In the genomic region with DNA sequence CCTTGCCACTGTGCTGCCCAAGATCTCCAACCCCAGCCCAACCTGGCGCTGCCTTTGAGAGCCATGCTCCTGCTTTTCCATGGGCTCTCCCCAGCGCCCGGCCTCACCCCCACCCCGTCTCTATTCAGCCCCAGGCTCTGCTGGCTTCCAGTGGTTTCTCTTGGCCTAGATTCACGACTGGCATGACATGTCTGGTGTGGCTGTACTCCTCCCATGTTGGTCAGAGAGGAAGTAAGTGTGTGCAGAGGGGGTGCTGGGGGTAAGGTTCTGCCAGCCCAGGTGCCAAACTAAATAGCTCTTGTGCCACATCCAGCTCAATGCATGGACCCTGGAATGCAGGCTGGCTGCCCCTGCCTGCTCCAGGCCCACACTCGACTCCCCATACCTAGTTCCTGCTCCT, we compare ENCODE assay signal across 23 mouse cellular contexts.
"Had no signal": no experiment of that assay in that cellular context is flagged by ENCODE, and none has a peak within 500 bp of the region (broad histone marks: within the 10 kb centered on the region; RNA-seq: fewer than 3 reads in every experiment).

No protein-coding gene starts in this region.

- H3K27ac ChIP-seq: heart, embryonic 10.5 days; hindbrain, embryonic 12.5 days; hindbrain, embryonic 14.5 days; intestine, embryonic 15.5 days; layer of hippocampus, adult 2 months; left cerebral cortex, adult 2 months; limb, embryonic 13.5 days had no signal

- ATAC-seq: forebrain, postnatal 0 days; hindbrain, embryonic 16.5 days; inflammation-experienced regulatory T-cells, adult 6 months; intestine, embryonic 15.5 days; intestine, postnatal 0 days had no signal

- H3K4me3 ChIP-seq: heart, embryonic 10.5 days; heart, embryonic 12.5 days; hindbrain, embryonic 12.5 days; intestine, embryonic 15.5 days; layer of hippocampus, adult 2 months; left cerebral cortex, adult 2 months; limb, embryonic 13.5 days had no signal

- H3K9me3 ChIP-seq: intestine, embryonic 15.5 days had no signal

- DNase-seq: forebrain, postnatal 0 days; gastrocnemius, postnatal 14 days; gastrocnemius, postnatal 36 days; heart, adult 18-20 months; heart, postnatal 4 days; kidney, adult 18-20 months; kidney, adult 8-10 months; kidney, postnatal 10 days; kidney, postnatal 25 days; kidney, postnatal 4 days; liver had no signal

- H3K9ac ChIP-seq: forebrain, postnatal 0 days; heart, embryonic 12.5 days; hindbrain, embryonic 12.5 days; hindbrain, embryonic 14.5 days; intestine, embryonic 15.5 days; limb, embryonic 13.5 days had no signal

- H3K36me3 ChIP-seq: heart, embryonic 10.5 days; heart, embryonic 12.5 days; hindbrain, embryonic 12.5 days; intestine, embryonic 15.5 days; limb, embryonic 13.5 days had no signal

- H3K27me3 ChIP-seq: hindbrain, embryonic 12.5 days; intestine, embryonic 15.5 days had no signal

- H3K4me2 ChIP-seq: heart, embryonic 12.5 days; hindbrain, embryonic 12.5 days; hindbrain, embryonic 14.5 days; intestine, embryonic 15.5 days; limb, embryonic 13.5 days; liver, embryonic 11.5 days had no signal

- H3K4me1 ChIP-seq: hindbrain, embryonic 12.5 days; intestine, embryonic 15.5 days had no signal
